Mouse (Mus musculus): ENCODE measurements at regions not wholly inside any gene's neighbourhood (a gene's known extent, or its start where the extent isn't known, plus 50 kb on each side); places are given as distances from the start of the nearest gene placed in this dataset.

DNA sequence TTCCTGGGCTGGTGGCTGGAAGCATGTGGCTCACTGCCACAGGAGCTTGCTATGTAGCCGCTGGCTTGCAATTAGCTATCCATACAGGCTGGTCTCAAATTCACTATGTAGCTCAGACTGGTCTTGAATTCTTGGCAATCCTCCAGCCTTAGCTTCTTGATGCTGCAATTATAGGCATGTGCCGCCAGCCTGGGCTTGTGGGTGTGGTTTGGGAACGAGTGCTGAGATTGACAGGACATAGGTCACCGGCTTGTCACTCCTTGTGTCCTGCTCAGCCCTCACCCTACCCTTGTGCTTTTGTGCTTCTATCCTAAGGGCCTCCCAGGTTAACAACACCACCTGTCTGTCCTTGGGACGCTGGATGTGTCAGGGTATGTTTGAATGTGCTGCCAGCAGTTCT, 117.9 kb downstream of the 1810013L24Rik start:
- TF ChIP-seq CTCF (conservative IDR thresholded peaks at IDR 0.05 in 1 of 2, IDR thresholded peaks at IDR 0.05 in 1 of 2; ENCODE audit: low read depth in 2 of 2, low read length in 2 of 2) (no peak), EP300 (IDR thresholded peaks at IDR 0.05; ENCODE audit: low read length) (no peak), UBTF (IDR thresholded peaks at IDR 0.05; ENCODE audit: low read depth, low read length) (no peak), KAT2A (IDR thresholded peaks at IDR 0.05; ENCODE audit: insufficient replicate concordance, low read length) (no peak), POLR2A (IDR thresholded peaks at IDR 0.05; ENCODE audit: low read depth, low read length) (no peak), E2F4 (IDR thresholded peaks at IDR 0.05; ENCODE audit: insufficient replicate concordance, low read depth, low read length) (no peak), TCF12 (IDR thresholded peaks at IDR 0.05; ENCODE audit: low read depth, low read length) (no peak), SIN3A (IDR thresholded peaks at IDR 0.05; ENCODE audit: low read length) (no peak), PAX5 (IDR thresholded peaks at IDR 0.05; ENCODE audit: low read length) (no peak), MAX (IDR thresholded peaks at IDR 0.05; ENCODE audit: low read length) (no peak)

Data from CH12.LX (cell line).